Mouse (Mus musculus) cerebellum, adult (tissue): ENCODE data around the gene Tsc22d1.

Source experiments
- ATAC-seq: cut with Nextera tagmentation; 2 replicates; pipeline ENCODE4 v1.9.2; 2017; ENCODE audit warnings: mild to moderate bottlenecking, moderate library complexity, mixed read lengths; ENCODE audit not compliant: insufficient number of reproducible peaks, low FRiP score, low TSS enrichment

The Tsc22d1 gene

DNA sequence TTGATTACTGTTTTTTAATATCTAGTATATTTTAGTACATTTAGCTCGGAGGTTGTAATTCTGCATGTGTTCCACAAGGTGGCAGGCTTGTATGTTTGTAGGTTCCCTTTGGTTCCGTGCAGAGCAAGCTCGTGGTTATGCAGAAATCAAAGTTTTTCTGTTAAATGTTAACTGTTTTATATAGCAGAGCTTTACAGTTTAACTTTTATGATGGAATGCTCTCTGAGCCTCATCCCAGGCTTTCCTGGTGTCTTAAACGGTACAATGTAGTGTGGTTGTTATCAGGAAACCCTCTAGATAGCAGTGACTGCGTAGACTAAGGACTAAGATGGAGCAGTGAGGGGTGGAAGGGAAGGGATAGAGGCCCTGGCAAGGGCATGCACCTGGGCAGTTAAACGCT, 65.1 kb downstream of the Tsc22d1 start:
- peak; percentile 57; the same call in 1 of the 2 replicates for ATAC-seq

DNA sequence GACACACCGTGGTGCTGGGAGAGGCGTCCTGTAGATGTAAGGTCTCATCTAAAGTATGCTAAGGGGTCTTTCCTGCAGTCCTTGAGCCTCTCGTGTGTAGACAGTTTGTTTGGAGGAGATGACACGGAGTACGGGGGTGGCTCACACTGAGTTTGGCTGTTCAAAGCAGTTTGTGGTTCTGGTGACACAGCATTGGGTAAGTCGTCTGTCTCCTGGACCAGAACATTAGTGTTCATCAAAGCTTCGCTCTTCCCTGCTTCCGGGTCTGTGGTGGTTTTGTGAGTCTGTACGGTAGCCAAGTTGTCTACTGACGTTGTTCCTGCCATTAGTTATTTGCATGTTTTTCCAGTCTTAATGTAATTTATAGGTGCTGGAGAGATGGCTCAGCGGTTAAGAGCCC, 65.7 kb downstream of the Tsc22d1 start:
- ATAC-seq, result no peak

DNA sequence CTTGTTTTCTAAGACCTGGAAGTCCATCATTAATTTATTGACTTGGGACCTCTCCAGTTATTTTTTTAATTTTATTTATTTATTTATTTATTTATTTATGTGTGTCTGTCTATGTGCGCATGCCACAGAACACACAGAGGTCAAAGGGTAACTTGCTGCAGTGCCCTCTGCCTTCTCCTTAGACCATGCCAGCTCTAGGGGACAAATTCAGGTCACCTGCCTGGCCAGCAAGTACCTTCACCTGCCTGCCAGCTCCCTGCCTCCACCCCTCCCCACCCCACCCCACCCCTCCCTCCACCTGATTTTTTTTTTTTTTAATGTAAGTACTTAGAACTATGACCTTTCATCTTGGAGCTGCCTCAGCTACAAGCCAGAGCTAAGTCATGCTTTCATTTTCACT, 68.9 kb downstream of the Tsc22d1 start:
- no peak for ATAC-seq

DNA sequence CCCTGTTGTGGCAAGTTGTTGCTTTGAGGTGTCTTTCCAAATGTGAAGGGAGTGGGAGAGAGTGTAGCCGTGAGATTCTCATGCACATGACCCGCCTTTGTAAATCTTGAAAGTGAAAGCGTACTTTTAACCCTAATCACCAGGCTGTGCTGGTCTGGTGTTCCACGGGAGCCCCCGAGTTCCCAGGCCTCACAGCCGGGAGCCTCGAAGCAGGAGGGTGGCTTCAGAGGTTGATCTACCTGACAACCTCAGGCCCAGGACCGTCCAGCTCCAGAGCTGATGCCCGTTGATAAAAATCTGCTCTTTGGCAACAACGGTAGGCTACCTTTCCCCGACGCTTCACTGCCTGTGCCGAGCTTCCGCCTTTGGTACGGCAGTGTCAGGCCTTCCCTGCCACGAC, 72.8 kb downstream of the Tsc22d1 start:
- ATAC-seq, result no peak

DNA sequence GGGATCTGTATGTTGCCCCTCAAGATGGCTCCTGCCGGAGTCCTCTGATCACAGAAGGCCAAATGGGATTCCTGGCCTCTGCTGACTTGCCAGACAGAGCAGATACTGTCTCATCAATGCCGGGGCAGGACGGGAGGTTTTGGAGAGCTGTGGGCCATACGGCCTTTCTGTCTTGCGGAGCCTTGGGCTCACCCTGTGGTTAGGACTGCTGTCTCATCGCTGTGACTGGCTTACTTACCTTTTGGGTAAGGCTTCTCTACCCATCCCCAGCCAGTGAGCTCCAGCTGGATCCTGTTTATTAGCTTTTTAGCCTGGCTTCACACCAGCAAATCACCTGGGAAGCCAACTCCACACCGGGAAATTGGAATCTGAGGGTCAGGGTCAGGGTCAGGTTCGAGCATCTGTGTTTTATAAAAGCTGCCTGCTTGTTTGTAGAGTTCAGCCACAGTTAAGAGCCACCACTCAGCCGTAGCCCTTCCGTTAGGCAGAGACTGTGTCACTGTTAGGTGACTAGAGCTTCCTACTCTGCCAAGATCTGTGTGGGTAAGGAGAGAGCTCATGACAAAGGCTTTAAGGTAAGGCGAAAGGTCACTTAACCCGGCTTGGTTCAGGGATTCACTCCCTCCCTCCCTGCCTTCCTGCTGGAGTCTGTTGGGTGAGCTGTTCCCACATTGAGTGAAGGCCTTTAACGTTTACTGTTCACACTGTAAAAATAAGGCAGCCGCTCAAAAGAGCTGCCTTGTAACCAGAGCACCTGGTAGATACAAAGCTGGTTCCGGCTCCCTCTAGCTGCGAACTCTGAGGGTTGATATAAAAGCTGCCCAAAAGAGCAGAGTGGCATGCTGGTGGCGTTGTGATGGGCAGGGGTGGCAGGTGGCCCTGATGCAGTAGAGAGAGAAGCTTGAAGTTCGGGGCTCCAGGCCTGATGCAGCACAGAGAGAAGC, 73.6 kb downstream of the Tsc22d1 start:
- peak; percentile 77 for ATAC-seq

DNA sequence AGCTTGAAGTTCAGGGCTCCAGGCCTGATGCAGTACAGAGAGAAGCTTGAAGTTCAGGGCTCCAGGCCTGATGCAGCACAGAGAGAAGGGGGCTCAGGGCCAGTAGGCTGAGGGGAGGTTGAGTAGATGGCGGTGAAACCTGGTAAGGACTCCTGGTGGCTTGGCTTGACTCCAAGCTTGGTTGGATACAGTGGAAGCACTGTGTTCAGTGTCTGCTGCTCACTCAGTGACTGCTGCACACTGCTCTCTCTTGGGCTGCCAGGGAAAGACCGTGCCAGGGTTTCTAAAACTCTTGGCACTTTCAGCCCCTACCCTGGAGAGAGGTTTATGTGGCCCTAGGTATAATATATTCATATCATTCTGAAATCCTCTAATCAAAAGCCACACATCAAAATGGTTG, 74.4 kb downstream of the Tsc22d1 start:
- peak; percentile 46 for ATAC-seq

DNA sequence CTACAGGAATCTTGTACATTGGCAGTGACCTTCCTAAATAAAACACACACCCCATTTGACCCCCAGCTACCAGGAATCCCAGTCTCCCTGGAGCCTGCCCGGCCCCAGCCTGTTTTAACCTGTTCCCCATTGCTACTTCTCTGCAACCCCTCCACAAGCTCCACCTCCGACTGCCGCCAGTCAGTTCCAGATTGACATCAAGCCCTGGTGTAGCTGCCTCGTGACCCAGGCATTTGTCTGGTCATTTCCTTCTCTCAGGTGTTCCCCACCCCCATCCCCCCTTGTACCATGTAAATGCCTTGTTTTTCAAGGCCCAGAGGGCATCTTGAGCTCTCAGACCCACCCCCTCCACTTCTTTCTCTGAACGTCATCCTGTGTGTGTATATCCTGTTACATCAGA, 80.3 kb downstream of the Tsc22d1 start:
- no peak for ATAC-seq

DNA sequence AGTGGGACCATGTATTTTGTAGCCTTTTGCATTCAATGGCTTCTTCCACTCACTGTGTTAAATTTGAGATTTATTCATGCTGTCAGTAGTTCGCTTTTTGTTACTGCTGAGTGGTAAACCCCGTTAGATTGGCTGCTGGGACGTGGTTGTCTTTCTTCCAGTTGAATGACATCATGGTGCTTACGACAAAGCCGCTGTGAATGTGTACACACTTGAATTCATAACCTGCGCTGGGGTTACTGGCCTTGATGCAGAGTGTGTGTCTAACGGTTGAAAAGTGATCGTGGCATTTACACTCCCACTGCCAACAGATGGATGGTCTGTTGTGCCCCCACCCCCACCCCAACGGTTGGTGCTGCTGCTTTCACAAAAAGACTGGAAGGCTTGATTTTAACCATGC, 82.4 kb downstream of the Tsc22d1 start:
- ATAC-seq, result no peak

DNA sequence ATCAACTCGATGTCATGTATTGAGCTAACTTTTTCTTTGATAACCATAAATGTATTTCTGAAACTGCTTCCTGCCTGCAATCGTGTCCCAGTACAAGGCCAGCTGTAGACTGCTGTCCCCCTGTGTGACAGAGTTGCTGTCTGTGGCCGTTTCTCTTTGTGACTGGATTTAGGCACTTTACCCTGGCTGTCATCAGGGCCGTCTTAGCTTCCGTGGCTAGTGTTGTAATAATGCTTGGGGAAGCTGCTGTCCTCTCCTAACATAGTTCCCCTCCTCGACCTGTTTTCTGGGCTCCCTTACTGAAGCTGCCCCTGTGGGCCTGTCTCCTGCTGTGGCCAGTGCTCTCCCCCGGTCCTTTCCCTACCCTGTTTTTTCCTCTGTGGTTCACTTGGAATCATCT, 83.4 kb downstream of the Tsc22d1 start:
- no peak for ATAC-seq

DNA sequence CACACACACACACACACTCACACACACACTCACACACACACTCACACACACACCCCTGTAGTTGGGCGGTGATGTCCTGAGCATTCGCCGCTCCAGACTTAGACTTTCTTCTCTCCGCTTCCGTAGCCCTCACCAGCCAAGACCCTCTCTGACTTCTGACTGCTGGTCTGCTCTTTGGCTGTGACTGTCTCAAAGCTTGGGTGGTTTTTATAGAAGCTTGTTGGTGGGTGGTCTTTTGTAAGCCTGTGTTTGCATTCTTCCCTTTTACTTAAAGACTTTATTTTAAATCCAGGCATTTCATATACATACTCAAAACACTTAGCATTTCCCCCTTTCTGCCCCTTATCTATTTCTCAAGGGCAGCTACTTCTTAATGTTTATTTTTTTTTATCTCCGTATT, 84.7 kb downstream of the Tsc22d1 start:
- ATAC-seq, result no peak

DNA sequence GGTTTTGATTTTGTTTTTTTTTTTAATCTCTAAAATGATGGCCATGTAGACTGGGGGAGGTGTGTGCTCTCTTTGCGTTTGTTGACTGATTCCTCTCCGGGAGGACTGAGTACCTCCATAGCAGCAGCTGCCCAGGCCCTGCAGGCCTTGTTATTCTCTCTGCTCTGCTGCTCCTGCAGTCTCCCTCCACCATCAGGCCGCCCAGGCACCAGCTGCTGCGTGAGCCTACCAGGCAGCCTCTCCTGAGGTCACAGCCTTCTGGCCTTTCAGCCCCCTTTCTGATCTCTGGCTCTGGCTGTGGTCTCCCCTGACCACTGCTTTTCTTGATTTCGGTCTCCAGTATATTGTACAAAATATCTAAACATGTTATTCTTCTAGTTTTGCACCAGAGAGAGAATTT, 85.3 kb downstream of the Tsc22d1 start:
- ATAC-seq, result no peak; the same call in 1 of the 2 replicates

DNA sequence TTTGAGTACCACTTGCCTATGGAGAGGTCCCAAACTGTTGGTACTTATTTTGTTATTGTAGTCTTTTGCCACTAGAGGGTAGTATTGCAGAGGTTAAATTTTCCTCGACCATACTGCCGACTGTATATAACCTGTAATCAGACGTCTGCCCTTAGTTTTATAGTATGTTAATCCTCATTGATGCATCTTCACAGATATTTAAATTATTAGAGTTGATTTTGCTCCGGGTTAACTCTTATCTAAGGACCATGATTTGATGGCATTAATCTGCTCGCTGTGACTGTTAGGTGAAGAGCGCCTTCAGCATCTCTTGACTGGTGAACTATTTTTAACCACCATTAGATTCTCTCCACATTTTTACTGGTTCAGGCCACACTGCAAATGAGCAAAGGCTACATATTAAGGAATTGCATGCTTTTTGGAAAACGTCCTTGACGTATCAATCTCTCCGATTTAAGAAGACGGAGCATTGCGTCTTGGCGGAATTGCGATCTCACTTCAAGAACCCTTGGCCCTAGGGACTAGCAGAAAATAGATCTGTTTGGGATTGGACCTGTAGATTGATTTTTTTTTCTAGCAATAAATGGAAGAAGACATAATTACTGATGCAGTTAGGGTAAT, 88.6 kb downstream of the Tsc22d1 start:
- ATAC-seq, result no peak

DNA sequence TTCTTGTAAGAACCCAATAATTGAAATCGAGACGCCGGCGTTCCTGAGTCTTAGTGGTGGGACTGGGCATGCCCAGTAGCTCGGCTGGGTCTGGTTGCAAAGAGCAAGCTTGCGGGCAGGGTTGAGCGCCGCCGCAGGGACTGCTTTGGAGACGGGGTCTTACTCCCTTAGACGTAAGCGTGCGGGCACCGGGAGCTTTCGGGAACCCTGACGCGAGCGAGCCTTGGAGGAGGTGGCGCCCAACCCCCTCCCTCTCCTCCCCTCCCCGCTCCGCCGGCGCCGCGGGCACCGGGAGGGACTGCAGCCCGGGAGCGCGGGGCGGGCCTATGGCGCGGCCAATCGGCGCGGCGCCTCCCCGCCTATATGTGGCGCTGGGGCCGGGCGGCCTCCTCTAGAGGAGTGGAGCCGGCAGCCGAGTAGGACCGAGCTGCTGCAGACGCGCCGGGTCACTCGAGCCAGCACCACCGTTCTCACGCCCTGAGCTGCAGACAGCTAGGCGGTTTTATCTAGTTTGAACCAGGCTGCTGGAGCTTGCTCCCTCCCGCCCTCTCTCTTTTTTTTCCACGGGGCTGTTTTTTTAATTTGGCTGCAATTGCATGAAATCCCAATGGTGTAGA, 89.5 kb downstream of the Tsc22d1 start:
- ATAC-seq, result peak; percentile 76

DNA sequence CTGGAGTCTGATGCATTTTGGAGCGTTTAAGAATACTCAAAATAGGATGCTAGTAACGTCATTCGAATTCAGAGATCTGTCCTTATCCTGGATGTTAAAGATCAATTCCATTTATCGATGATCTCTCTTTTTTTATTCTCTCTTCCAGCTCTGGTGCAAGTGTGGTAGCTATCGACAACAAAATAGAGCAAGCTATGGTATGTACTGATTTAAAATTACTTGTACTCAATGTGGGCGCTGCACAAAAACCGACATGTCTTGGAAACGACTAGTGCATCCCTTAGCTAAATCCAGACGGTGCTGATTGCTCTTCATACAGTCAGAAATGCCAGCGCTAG, 90.3 kb downstream of the Tsc22d1 start:
- ATAC-seq, result no peak

DNA sequence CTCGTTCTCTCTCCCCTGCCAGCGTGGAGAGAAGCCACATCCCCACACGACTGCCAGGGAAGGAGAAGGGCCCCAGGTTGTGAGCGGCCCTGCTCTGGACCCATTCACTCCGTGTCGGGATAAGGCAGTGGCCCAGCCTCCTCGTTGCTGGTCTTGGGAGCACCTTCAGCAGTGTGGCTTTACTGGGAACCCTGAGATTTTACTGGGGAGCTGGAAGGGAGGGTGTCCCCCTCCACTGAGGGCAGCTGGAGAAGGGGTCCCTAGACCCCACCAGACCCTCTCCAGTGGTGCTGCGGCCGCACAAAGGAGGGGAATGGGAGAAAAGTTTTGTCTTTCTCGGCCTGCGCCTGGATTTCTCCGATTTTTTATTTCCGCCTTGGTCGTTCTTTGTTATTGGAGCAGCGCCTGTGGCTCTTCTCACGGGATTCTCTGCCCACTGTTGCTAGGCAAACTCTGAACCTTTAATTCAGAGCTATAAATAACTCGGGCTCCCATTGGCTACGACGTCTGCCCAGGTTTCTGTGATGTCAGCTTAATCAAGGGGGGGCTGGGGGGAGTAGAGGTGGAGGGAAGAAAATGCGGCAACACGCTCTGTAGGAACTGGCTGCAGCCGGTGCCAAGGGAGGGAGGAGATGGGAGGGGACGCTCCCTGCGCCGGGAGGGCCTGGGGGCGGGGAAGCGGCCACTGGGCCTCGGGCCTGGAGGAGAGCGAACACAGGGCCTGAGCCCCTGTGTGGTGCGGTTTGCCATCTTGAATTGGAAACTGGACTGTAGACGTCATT, 90.9 kb downstream of the Tsc22d1 start:
- ATAC-seq, result peak; percentile 68

DNA sequence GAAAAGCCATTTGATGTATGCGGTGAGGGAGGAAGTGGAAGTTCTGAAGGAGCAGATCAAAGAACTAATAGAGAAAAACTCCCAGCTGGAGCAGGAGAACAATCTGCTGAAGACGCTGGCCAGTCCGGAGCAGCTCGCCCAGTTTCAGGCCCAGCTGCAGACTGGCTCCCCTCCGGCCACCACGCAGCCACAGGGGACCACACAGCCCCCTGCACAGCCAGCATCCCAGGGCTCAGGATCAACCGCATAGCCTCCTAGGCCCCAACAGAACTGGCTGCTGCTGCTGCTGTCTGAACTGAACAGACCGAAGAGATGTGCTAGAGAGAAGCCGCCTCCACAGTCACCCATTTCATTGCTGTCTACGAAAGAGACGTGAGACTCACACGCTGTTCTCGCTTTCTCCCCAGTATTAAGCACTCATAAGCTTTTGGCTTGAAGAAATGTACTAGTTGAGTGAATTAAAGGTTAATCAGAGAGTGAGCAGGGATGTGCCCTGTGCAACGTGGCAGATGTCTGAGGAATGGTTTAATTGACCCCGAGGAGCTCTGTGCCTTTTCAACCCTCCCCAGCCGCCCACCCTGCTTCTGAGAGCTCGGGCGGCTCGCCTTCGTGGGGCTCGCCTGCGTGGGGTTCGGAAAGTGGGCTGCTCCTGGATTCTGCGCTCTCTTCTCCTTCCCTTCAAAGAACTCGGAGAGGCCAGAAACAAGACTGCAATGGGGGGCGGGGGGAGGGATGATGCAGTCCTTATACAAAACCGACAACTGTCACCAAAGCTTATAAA, 91.9 kb downstream of the Tsc22d1 start:
- no peak for ATAC-seq

DNA sequence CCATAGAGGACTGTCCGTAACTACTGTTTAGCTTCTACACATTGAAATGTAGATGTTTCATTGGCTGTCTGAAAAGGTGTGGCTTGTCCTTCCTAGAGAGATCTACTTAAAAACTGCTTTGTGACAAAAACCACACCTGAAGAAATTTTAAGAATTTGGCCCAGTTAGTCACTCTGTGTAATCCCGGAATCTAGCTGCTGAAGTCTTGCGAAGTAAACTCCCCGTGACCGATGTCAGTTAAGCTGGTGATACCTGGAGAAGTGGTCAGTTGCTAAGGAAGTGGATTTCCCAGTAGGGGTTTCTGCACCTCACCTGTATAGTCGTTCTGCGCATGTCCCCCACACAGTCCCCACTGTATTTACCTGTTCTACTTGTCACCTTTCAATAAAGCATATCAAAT, 92.6 kb downstream of the Tsc22d1 start:
- ATAC-seq, result no peak

DNA sequence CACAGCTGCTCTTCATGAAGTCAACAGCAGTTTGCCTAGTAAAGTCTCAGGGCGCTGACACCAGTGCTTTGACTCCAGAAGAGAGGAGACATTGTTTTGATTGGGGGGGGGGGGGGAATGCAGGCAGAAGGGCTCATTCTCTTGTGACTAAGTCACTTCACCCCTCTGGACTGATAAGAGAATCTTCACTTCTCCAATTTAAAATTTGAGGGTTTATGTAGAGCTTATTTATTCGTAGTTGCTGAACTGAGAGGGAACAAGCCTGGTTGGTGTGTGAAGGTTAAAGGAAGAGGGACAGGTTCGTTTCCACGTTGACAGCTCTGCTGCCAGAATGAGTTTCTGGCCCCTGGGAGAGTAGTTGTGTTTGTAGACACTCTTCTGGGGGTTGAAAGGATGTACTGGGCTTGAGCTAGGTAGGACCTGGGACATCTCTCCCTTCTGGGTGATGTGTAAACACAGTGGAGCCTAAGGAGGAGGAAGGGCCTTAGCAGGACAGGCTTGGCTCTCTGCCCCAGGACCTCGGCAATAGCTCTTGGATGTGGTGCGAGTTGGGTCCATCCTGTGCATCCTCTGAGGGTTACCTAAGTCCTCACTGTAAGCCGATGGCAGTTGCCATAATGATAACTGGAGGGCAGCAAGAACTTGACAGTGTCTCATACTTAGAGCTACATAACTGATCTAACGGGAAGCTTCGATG, 93.2 kb downstream of the Tsc22d1 start:
- no peak for ATAC-seq

DNA sequence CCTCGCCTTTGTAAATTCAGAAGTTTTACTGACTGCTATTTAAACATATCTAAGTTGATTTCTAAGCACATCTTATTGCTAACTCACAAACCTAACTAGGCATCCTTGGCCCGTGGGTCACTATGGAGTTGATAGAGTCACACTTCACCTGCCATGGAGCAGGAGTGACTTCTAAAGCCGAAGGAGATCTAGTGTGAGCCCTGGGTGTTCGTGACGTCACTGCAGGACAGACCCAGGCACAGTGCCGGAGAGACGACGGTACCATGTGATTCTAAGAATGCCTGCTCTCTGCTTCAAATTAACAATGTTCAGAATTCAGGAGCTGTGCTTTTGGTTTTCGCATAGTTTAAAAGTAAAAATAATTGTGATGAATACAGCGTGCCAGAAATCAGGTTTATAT, 93.9 kb downstream of the Tsc22d1 start:
- ATAC-seq, result no peak
